In genomic region chr8:119887130-119887529, GRCm38 (mm10) we compare ENCODE assay signal across 7 mouse cellular contexts. TPM values are rescaled to one million over a fixed set of nuclear protein-coding genes. Genes with fewer than 3 reads are reported as not detected.
DNase-seq lines count a peak whose midpoint lies in the region; ATAC-seq and TF ChIP-seq lines count a peak whose summit lies in the region.

No protein-coding gene starts in this region.

- no peaks in the 10 kb centered on the region for H3K9me3 ChIP-seq in intestine, embryonic 14.5 days (ENCODE audit: control insufficient read depth, low read length)
- no peaks in the 10 kb centered on the region for H3K9me3 ChIP-seq in intestine, embryonic 16.5 days (ENCODE audit: control insufficient read depth, low read length)
- no peaks in the 10 kb centered on the region for H3K9me3 ChIP-seq in E14TG2a.4 (ENCODE audit: low read length)
- H3K9me3 ChIP-seq in lung, postnatal 0 days (ENCODE audit: low read length) = no peaks in the 10 kb centered on the region

- H3K4me3 ChIP-seq in intestine, embryonic 14.5 days (ENCODE audit: low read depth, low read length) = no peak overlapping the region
- no peak overlapping the region for H3K4me3 ChIP-seq in intestine, embryonic 16.5 days (ENCODE audit: low read length)
- H3K4me3 ChIP-seq in E14TG2a.4 (replicated peaks; ENCODE audit: low read length) = no peak overlapping the region
- no peak overlapping the region for H3K4me3 ChIP-seq in lung, postnatal 0 days (ENCODE audit: low read depth, low read length)
- H3K4me3 ChIP-seq in thymus, adult 2 months (ENCODE audit: control insufficient read depth, insufficient read depth, low read length) = no peak overlapping the region

- no peak for TF ChIP-seq EP300 in lung, postnatal 0 days (IDR thresholded peaks at IDR 0.05)

- no peak overlapping the region for H3K9ac ChIP-seq in intestine, embryonic 14.5 days (ENCODE audit: low read length)
- no peak overlapping the region for H3K9ac ChIP-seq in intestine, embryonic 16.5 days (ENCODE audit: low read depth, low read length)
- H3K9ac ChIP-seq in lung, postnatal 0 days (replicated peaks; ENCODE audit: low read depth) = no peak overlapping the region

- peaks cover 9% of the 10 kb centered on the region for H3K4me1 ChIP-seq in intestine, embryonic 14.5 days (replicated peaks; ENCODE audit: control insufficient read depth, insufficient read depth, low read length)
- H3K4me1 ChIP-seq in intestine, embryonic 16.5 days (ENCODE audit: control insufficient read depth, insufficient read depth, low read length) = peaks cover 13% of the 10 kb centered on the region
- H3K4me1 ChIP-seq in E14TG2a.4 (replicated peaks; ENCODE audit: low read depth, low read length) = peaks cover 20% of the 10 kb centered on the region
- no peaks in the 10 kb centered on the region for H3K4me1 ChIP-seq in lung, postnatal 0 days (ENCODE audit: insufficient read depth, low read depth, low read length)
- no peaks in the 10 kb centered on the region for H3K4me1 ChIP-seq in thymus, adult 2 months (replicated peaks; ENCODE audit: control insufficient read depth, insufficient read depth, low read length)

- no peak overlapping the region for H3K27ac ChIP-seq in intestine, embryonic 14.5 days (ENCODE audit: low read depth)
- H3K27ac ChIP-seq in intestine, embryonic 16.5 days (ENCODE audit: low read length) = no peak overlapping the region
- H3K27ac ChIP-seq in lung, postnatal 0 days (ENCODE audit: low read length) = no peak overlapping the region
- H3K27ac ChIP-seq in thymus, adult 2 months (ENCODE audit: control insufficient read depth, insufficient read depth, low read length) = no peak overlapping the region

- no peak for TF ChIP-seq POLR2A in thymus, adult 2 months (IDR thresholded peaks at IDR 0.05; ENCODE audit: control insufficient read depth, extremely low read depth, insufficient read depth, low read length, poor library complexity)

- H3K36me3 ChIP-seq in intestine, embryonic 14.5 days (ENCODE audit: control insufficient read depth, insufficient read depth, low read length) = no peaks in the 10 kb centered on the region
- no peaks in the 10 kb centered on the region for H3K36me3 ChIP-seq in intestine, embryonic 16.5 days (ENCODE audit: control insufficient read depth, insufficient read depth, low read length)
- no peaks in the 10 kb centered on the region for H3K36me3 ChIP-seq in E14TG2a.4 (ENCODE audit: insufficient read depth, low read length)
- H3K36me3 ChIP-seq in lung, postnatal 0 days (ENCODE audit: insufficient read depth, low read length) = no peaks in the 10 kb centered on the region
- no peaks in the 10 kb centered on the region for H3K36me3 ChIP-seq in thymus, adult 2 months (ENCODE audit: control insufficient read depth, insufficient read depth, low read length)

- TF ChIP-seq CTCF in E14TG2a.4 (conservative IDR thresholded peaks at IDR 0.05; ENCODE audit: low read length) = peak; percentile 96
- TF ChIP-seq CTCF in lung, postnatal 0 days (IDR thresholded peaks at IDR 0.05) = peak; percentile 85
- TF ChIP-seq CTCF in thymus, adult 2 months (IDR thresholded peaks at IDR 0.05; ENCODE audit: borderline replicate concordance, control insufficient read depth, extremely low read depth, insufficient read depth, low read length, poor library complexity) = peak; percentile 79; the same call in 1 of the 2 replicates

- no peak overlapping the region for H3K4me2 ChIP-seq in intestine, embryonic 14.5 days (ENCODE audit: low read length)
- H3K4me2 ChIP-seq in intestine, embryonic 16.5 days (ENCODE audit: low read depth, low read length) = no peak overlapping the region
- H3K4me2 ChIP-seq in lung, postnatal 0 days (replicated peaks; ENCODE audit: low read depth, low read length) = no peak overlapping the region

- ATAC-seq in intestine, embryonic 14.5 days (replicated peaks; ENCODE audit: low FRiP score, low TSS enrichment, low read depth) = no peak
- ATAC-seq in intestine, embryonic 16.5 days = no peak
- no peak for ATAC-seq in lung, postnatal 0 days

- no peaks in the 10 kb centered on the region for H3K27me3 ChIP-seq in intestine, embryonic 14.5 days (replicated peaks; ENCODE audit: control insufficient read depth, insufficient read depth, low read length)
- H3K27me3 ChIP-seq in intestine, embryonic 16.5 days (replicated peaks; ENCODE audit: control insufficient read depth, insufficient read depth, low read length) = no peaks in the 10 kb centered on the region
- no peaks in the 10 kb centered on the region for H3K27me3 ChIP-seq in E14TG2a.4 (ENCODE audit: insufficient read depth, low read length)
- no peaks in the 10 kb centered on the region for H3K27me3 ChIP-seq in lung, postnatal 0 days (replicated peaks; ENCODE audit: insufficient read depth, low read length)
- no peaks in the 10 kb centered on the region for H3K27me3 ChIP-seq in thymus, adult 2 months (ENCODE audit: control insufficient read depth, insufficient read depth, low read length)

- 96% methylated on average over 3 of the region's 3 CpGs for WGBS in intestine, embryonic 14.5 days
- WGBS in intestine, embryonic 16.5 days = 95% methylated on average over 3 of the region's 3 CpGs
- WGBS in lung, postnatal 0 days = 83% methylated on average over 3 of the region's 3 CpGs
- 96% methylated on average over 3 of the region's 3 CpGs for WGBS in thymus, adult 2 months

- DNase-seq in intestine, embryonic 14.5 days (ENCODE audit: low spot score) = peak; percentile 73
- DNase-seq in B cell, adult 2 months = peak; percentile 34 to 42
- DNase-seq in embryo, embryonic 9.5 days (ENCODE audit: extremely low spot score) = peak; percentile 49
- DNase-seq in lung, postnatal 0 days (ENCODE audit: low spot score) = no peak
- peak; percentile 44 for DNase-seq in thymus, adult 2 months

RNA-seq across cellular contexts. Expression of gene Usp10, which starts 23.0 kb away (rescaled TPM):
- 136 and 144 TPM in 2 replicates for polyA plus RNA-seq in intestine, embryonic 14.5 days (2014; fragmentation: Nextera tagmentation; extraction: Ambion mirVana)
- polyA plus RNA-seq in intestine, embryonic 16.5 days (2015; fragmentation: Nextera tagmentation; extraction: Ambion mirVana) = 124 and 125 TPM in 2 replicates
- polyA plus RNA-seq in lung, postnatal 0 days (2015; fragmentation: Nextera tagmentation; extraction: Ambion mirVana) = 38.1 and 40.3 TPM in 2 replicates
- polyA plus RNA-seq in thymus, adult 2 months (2012; rRNA removed) = 126 and 149 TPM in 2 replicates

RNA-seq across cellular contexts. Expression of gene Gm20388, which starts 23.5 kb away (rescaled TPM):
- 8.3 and 9.9 TPM in 2 replicates for polyA plus RNA-seq in intestine, embryonic 14.5 days (2014; fragmentation: Nextera tagmentation; extraction: Ambion mirVana)
- 5.8 and 7.1 TPM in 2 replicates for polyA plus RNA-seq in intestine, embryonic 16.5 days (2015; fragmentation: Nextera tagmentation; extraction: Ambion mirVana)
- not detected in 2 replicates for polyA plus RNA-seq in lung, postnatal 0 days (2015; fragmentation: Nextera tagmentation; extraction: Ambion mirVana)
- polyA plus RNA-seq in thymus, adult 2 months (2012; rRNA removed) = 89.2 and 103 TPM in 2 replicates

RNA-seq across cellular contexts. Expression of gene Klhl36, which starts 25.1 kb away (rescaled TPM):
- polyA plus RNA-seq in intestine, embryonic 14.5 days (2014; fragmentation: Nextera tagmentation; extraction: Ambion mirVana) = 12.9 and 14.0 TPM in 2 replicates
- polyA plus RNA-seq in intestine, embryonic 16.5 days (2015; fragmentation: Nextera tagmentation; extraction: Ambion mirVana) = 11.5 and 12.2 TPM in 2 replicates
- 11.4 and 11.6 TPM in 2 replicates for polyA plus RNA-seq in lung, postnatal 0 days (2015; fragmentation: Nextera tagmentation; extraction: Ambion mirVana)
- 41.8 and 51.0 TPM in 2 replicates for polyA plus RNA-seq in thymus, adult 2 months (2012; rRNA removed)

RNA-seq across cellular contexts. Expression of gene Cotl1, which starts 46.8 kb away (rescaled TPM):
- polyA plus RNA-seq in intestine, embryonic 14.5 days (2014; fragmentation: Nextera tagmentation; extraction: Ambion mirVana) = 410 and 468 TPM in 2 replicates
- 248 and 262 TPM in 2 replicates for polyA plus RNA-seq in intestine, embryonic 16.5 days (2015; fragmentation: Nextera tagmentation; extraction: Ambion mirVana)
- 54.3 and 54.6 TPM in 2 replicates for polyA plus RNA-seq in lung, postnatal 0 days (2015; fragmentation: Nextera tagmentation; extraction: Ambion mirVana)
- 428 and 476 TPM in 2 replicates for polyA plus RNA-seq in thymus, adult 2 months (2012; rRNA removed)
